Mouse (Mus musculus): ENCODE data around the gene 1110008P14Rik.

Gene 1110008P14Rik

GRCm38 (mm10) chr2:32344598-32345321, 37.0 kb downstream of the 1110008P14Rik start:
- in situ Hi-C loops (cut with MboI; ENCODE audit: low sequenced_read_pairs): no loop called here

- in situ Hi-C loops (cut with MboI; ENCODE audit: low sequenced_read_pairs): no loop called here
Observed at GRCm38 (mm10) chr2:32344056-32344455, 37.7 kb downstream of the 1110008P14Rik start.

DNA sequence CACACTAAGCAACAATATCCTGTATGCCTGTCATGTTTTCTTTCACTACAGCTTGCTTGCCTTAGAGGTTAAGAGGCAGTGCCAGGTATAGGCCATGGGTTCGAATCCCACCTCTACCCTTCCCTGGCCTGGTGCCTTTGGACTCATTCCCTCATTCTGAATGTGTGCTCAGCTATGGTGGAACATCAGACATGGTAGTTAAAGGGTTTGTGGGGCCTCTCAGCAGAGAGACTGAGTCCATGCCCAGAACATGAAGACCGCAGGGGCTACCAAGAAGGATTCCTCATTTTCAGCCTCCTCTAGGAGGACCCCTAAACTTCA, 38.4 kb downstream of the 1110008P14Rik start:
- in situ Hi-C loops (cut with MboI; ENCODE audit: low sequenced_read_pairs): no loop called here

- in situ Hi-C loops (cut with MboI; ENCODE audit: low sequenced_read_pairs): no loop called here
Observed at GRCm38 (mm10) chr2:32342539-32343350, 39.0 kb downstream of the 1110008P14Rik start.

DNA sequence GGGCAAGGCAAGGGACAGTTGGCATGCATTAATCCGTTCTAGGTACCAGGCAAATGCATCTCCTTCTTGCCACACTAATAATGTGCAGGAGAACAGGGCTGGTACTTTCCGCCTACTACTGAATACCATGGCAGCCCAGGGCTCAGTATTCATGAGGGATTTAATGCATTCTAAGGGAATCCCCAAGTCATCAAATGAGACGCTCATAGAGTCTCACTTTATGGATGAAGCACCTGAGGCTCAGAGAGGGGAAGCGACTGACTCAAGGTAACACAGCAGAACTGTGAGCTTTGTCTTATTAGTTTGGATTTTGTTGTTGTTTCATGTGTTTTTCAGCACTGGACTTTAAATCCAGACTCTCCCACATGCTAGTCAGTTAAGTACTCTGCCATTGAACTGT, 39.7 kb downstream of the 1110008P14Rik start:
- in situ Hi-C loops (cut with MboI; ENCODE audit: low sequenced_read_pairs): no loop called here

DNA sequence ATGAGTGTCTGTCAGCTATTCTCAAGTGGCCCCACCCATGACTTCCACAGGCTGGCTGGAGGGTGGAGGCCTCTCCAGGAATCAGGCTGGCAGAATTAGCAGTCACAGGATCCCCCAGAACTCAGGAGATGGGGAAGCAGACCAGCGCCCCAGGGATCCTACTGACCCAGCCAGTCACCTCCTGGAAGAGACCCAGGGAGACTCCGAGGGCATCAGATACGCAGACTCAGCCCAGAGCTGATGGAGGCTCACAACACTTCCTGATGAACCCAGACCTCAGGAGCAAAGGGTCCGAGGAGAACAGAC, 40.2 kb downstream of the 1110008P14Rik start:
- in situ Hi-C loops (cut with MboI; ENCODE audit: low sequenced_read_pairs): no loop called here

DNA sequence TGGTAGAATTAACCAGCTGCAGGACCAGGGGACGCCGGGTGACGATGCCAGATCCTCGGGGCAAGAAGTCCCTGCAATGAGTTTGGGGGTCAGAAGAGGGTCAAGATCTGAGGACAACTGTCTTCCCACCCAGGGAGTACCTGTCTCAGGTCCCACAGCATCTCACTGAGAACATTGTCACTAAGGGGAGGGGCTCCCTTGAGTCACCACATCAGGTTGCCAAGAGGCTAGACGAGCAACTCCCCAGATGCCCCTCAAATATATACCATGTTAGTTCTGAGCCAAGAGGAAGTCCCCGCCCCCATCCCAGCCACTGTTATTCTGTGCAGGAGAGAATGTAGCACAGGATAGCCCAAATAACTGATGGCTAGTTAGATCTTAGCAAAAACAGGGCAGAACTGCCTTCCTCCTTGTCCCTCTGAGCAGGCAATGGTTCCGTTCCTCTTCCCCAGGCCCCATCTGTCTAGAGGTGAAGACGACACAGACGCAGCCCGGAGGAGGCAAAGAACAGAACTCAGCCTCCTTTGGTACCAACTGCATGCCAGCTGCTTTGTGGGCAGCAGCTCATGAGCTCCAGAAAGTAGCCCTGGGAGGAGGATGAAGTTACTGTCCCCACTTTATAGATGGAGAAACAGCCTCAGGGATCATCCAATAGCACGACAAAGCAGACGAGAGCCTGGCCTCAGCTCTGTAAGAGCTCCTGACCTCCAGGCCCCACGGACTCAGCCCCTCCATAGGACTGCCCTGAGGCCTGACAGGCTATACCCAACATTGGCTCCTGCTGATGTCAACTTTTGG, 40.7 kb downstream of the 1110008P14Rik start:
- in situ Hi-C loops (cut with MboI; ENCODE audit: low sequenced_read_pairs): no loop called here

DNA sequence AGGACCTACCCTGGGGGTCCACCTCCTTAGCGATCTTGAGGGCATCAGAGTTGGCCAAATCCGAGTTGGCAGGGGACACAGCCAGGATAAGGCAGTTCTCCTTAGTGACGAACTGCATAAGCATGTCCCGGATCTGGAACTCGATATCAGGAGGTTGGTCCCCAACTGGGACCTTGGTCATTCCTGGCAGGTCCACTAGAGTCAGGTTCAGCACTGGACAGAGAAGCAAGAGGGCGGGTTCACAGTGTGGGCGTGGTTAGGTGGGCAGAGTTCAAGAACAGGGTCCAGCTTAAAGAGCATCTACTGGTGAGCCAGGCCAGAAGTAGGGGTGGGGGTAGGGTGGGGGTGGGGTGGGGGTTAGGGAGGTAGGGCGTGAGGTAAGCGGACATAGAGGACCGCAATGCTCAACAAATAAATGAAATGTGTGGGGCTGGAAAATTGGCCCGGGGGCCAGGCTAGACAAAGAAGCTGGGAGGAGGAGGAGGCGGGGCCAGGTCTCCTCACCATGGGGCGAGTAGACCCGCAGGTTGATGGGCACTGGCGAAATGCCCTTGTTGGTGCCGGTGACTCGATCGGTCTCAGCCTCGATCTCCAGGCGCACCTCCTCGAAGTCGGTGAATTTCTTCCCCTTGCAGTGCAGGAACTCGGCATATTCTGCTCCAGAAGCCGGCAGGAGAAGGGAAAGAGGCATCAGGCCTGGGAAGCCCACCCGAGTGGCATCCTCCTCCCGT, 41.7 kb downstream of the 1110008P14Rik start:
- in situ Hi-C loops (cut with MboI; ENCODE audit: low sequenced_read_pairs): no loop called here

GRCm38 (mm10) chr2:32335888-32336287, 45.9 kb downstream of the 1110008P14Rik start:
- in situ Hi-C loops (cut with MboI; ENCODE audit: low sequenced_read_pairs): no loop called here

GRCm38 (mm10) chr2:32332159-32332558, 49.6 kb downstream of the 1110008P14Rik start:
- in situ Hi-C loops (cut with MboI; ENCODE audit: low sequenced_read_pairs): no loop called here

- in situ Hi-C loops (cut with MboI; ENCODE audit: low sequenced_read_pairs): no loop called here
Observed at GRCm38 (mm10) chr2:32329531-32329930, 52.2 kb downstream of the 1110008P14Rik start.

DNA sequence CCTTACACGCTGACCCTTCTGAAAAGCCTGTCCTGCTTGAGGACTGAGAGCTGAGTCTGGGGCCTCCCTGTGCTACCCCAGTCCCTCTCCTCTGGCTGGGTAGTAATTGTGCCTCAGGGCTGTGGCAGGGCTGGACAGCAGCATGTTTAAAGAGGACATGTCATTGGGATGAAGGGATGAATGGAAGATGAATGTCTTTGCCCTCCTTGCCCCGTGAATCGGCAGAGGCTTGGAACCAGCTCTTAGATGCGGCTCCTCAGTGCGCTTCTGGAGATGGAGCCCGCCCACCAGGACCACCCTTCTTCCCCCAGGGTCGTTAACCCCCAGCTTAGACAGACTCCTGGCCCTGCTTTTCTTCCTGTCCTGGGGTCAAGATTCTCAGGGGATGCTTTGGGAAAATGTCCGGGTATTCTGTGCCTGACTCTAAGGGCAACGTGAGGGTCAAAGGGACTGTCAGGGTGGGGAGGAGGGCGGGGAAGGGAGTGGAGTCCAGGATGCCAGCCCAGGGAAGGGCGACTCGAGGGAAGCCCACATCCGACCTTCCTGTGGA, 52.8 kb downstream of the 1110008P14Rik start:
- in situ Hi-C loops (cut with MboI; ENCODE audit: low sequenced_read_pairs): no loop called here

DNA sequence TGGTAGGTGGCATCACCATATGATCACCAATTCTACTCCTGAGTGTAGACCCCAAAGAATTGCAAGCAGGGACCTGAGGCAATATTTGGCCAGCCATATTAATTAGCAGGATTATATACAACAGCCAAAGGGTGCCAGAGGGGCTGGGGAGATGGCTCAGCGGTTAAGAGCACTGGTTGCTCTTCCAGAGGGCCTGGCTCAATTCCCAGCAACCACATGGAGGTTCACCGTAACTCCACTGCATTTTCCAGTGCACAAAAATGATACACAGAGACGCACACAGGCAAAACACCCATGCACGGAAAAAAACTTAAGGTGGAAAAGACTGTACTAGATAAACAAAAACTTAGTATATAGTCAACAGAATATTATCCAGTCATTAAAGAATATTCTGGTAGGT, 54.5 kb downstream of the 1110008P14Rik start:
- in situ Hi-C loops (cut with MboI; ENCODE audit: low sequenced_read_pairs): no loop called here

Measured in CH12F3 (cell line).